Mouse (Mus musculus): ENCODE results near the gene Rps2.

Gene Rps2

DNA sequence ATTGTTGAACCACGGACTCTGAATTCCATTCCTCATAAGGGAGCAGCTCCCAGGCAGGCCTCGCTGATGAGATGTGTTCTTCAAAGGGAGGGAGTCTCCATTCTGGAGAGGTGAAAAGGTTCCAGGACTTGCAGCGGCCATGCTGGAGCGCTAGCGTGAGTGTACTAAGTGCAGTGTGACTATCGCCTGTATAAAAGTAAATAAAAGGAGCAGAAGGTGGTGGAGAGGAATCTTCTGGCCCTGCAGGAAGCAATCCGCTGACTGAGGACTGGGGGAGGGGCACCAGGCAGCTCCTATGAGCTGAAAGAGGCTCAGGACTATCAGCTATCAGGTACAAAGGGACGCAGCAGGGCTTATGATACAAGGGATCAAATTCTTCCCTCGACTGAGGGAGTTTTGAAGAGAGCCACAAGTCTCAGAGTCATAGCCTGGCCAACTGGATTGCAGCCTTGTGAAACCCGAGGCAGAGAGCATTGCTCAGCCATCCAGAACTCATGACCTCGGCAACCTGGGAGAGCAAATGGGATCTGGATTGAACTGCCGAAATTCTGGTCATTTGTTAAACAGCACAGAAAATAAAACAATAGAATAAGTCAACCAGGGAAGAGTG is 48.5 kb downstream of the Rps2 start:
- DNase-seq (ENCODE audit: low spot score in 2 of 2): no peak

DNA sequence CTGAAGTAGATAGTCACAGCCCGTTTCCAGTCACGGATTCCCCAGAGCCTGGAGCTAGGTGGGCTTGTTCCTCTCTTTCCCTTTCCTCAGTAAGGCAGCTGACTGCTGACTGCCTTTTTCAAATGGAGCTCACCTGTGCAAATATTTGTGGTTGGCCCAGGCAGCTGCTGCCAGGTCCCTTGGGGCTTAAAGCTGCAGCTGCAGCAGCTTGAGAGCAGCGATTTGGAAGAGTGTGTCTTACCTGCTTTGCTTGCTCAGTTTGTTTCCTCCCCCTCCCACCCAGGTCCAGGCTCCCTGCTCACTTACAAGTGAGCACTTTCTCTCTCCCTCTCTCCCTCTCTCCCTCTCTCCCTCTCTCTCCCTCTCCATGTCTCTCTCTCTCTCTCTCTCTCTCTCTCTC is 51.2 kb downstream of the Rps2 start:
- no peak for DNase-seq (ENCODE audit: low spot score in 2 of 2)

Measured in thymus, postnatal 10 days (tissue).